Mouse (Mus musculus) forebrain, embryonic 12.5 days (tissue): ENCODE measurements around the gene Upk3b. TPM values are rescaled to one million over a fixed set of nuclear protein-coding genes. Genes with fewer than 3 reads are reported as not detected.

Experiments used
- ATAC-seq: fragments of 200-750 bp; cut with Nextera tagmentation; 2 replicates; pipeline ENCODE4 v1.8.0; 2017; ENCODE audit warnings: moderate TSS enrichment; ENCODE audit not compliant: low FRiP score
- H3K27ac ChIP-seq: fragments of 300-500 bp; sonication (generic); 2 replicates; pipeline ENCODE4 v1.5.1; 2016; ENCODE audit warnings: mild to moderate bottlenecking
- H3K27me3 ChIP-seq: fragments of 300-500 bp; sonication (generic); 2 replicates; pipeline ENCODE4 v1.6.1; 2016; ENCODE audit warnings: mild to moderate bottlenecking
- H3K36me3 ChIP-seq: fragments of 300-500 bp; sonication (generic); replicated peaks from 2 replicates; pipeline ENCODE4 v1.6.1; 2016; ENCODE audit warnings: mild to moderate bottlenecking
- H3K4me1 ChIP-seq: fragments of 300-500 bp; sonication (generic); 2 replicates; pipeline ENCODE4 v1.6.1; 2016
- H3K4me2 ChIP-seq: fragments of 300-500 bp; sonication (generic); 2 replicates; pipeline ENCODE4 v1.6.1; 2016; ENCODE audit warnings: mild to moderate bottlenecking, moderate library complexity
- H3K4me3 ChIP-seq: fragments of 300-500 bp; sonication (generic); replicated peaks from 2 replicates; pipeline ENCODE4 v1.5.1; 2016; ENCODE audit warnings: mild to moderate bottlenecking
- H3K9ac ChIP-seq: fragments of 300-500 bp; sonication (generic); 2 replicates; pipeline ENCODE4 v1.6.1; 2016; ENCODE audit warnings: mild to moderate bottlenecking
- H3K9me3 ChIP-seq: fragments of 300-500 bp; sonication (generic); 2 replicates; pipeline ENCODE4 v1.6.1; 2016
- WGBS: fragments of 180-500 bp; shearing (Covaris S2); methylation state at CpG from one replicate; pipeline ENCODE4 v1.1.7; 2016; 5-methylcytosine and 5-hydroxymethylcytosine counted together
- polyA plus RNA-seq: library from polyadenylated mRNA; unstranded; fragments of >200 nt; fragmentation: Nextera tagmentation; extraction: Ambion mirVana; gene quantifications from 2 replicates; pipeline ENCODE4 v1.2.1, GENCODE M21; 2016

Gene Upk3b
- not detected in 2 replicates for polyA plus RNA-seq

- Histone ChIP-seq H3K9me3 (no peaks in the 10 kb centered on the region), H3K9ac (no peak within 1 kb of the TSS), H3K4me2 (no peak within 1 kb of the TSS), H3K4me1 (0 out of 2 replicates have a peak, but pooled peaks cover 2% of the 10 kb centered on the region), H3K27ac (no peak within 1 kb of the TSS), H3K36me3 (no peaks in the 10 kb centered on the region), H3K4me3 (no peak within 1 kb of the TSS), H3K27me3 (no peaks in the 10 kb centered on the region)
- ATAC-seq = no peak
- 87% methylated on average over 17 of the region's 17 CpGs for WGBS
These were observed at the start of gene Upk3b for GRCm38 (mm10) chr5:136038258-136039214. TSS of gene Upk3b (plus strand) at chr5:136038496.

GRCm38 (mm10) chr5:135990601-135991000, 47.7 kb upstream of the Upk3b start:
- WGBS = 74% methylated on average over 5 of the region's 5 CpGs
- Histone ChIP-seq H3K4me3 (no peak overlapping the region), H3K36me3 (no peaks in the 10 kb centered on the region), H3K4me1 (peaks cover 4% of the 10 kb centered on the region), H3K27me3 (no peaks in the 10 kb centered on the region), H3K27ac (no peak overlapping the region), H3K9me3 (no peaks in the 10 kb centered on the region), H3K4me2 (no peak overlapping the region), H3K9ac (no peak overlapping the region)
- ATAC-seq = no peak

GRCm38 (mm10) chr5:135993381-135993965, 44.8 kb upstream of the Upk3b start:
- no peaks in the 10 kb centered on the region for H3K9me3 ChIP-seq
- H3K36me3 ChIP-seq = peaks cover 21% of the 10 kb centered on the region
- H3K27me3 ChIP-seq = no peaks in the 10 kb centered on the region
- H3K4me3 ChIP-seq = no peak overlapping the region
- H3K4me1 ChIP-seq = peaks cover 11% of the 10 kb centered on the region
- H3K9ac ChIP-seq = no peak overlapping the region
- 63% methylated on average over 5 of the region's 5 CpGs for WGBS
- no peak overlapping the region for H3K4me2 ChIP-seq
- no peak for ATAC-seq
- no peak overlapping the region for H3K27ac ChIP-seq

GRCm38 (mm10) chr5:135994335-135994724, 44.0 kb upstream of the Upk3b start:
- Histone ChIP-seq H3K36me3 (peaks cover 30% of the 10 kb centered on the region), H3K4me1 (peaks cover 11% of the 10 kb centered on the region), H3K4me2 (no peak overlapping the region), H3K27me3 (no peaks in the 10 kb centered on the region), H3K9me3 (0 out of 2 replicates have a peak, but pooled peaks cover 3% of the 10 kb centered on the region), H3K27ac (no peak overlapping the region), H3K4me3 (peak overlapping the region; percentile 71; the same call in 1 of the 2 replicates), H3K9ac (no peak overlapping the region)
- peak; percentile 21; the same call in 1 of the 2 replicates for ATAC-seq
- 59% methylated on average over 8 of the region's 8 CpGs for WGBS

- H3K4me1 ChIP-seq = peaks cover 11% of the 10 kb centered on the region
- peak within 1 kb of the TSS; percentile 82 for H3K27ac ChIP-seq
- peaks cover 36% of the 10 kb centered on the region for H3K36me3 ChIP-seq
- H3K27me3 ChIP-seq = no peaks in the 10 kb centered on the region
- 0 out of 2 replicates have a peak, but pooled peaks cover 3% of the 10 kb centered on the region for H3K9me3 ChIP-seq
- H3K4me2 ChIP-seq = peak within 1 kb of the TSS; percentile 87
- H3K9ac ChIP-seq = peak within 1 kb of the TSS; percentile 85
- peak; percentile 95 for ATAC-seq
- peak within 1 kb of the TSS; percentile 71 for H3K4me3 ChIP-seq
- 1% methylated on average over 46 of the region's 47 CpGs for WGBS
These were observed 43.3 kb upstream of the Upk3b start, which contains the start of gene Dtx2 for GRCm38 (mm10) chr5:135994725-135995687. TSS of gene Dtx2 (plus strand) at chr5:135994800.

- H3K4me2 ChIP-seq = 0 out of 2 replicates have a peak overlapping the region, but pooled peaks have one; percentile 87
- 95% methylated on average over 8 of the region's 8 CpGs for WGBS
These were observed 42.1 kb upstream of the Upk3b start for GRCm38 (mm10) chr5:135996162-135996561.

GRCm38 (mm10) chr5:136001222-136001621, 37.1 kb upstream of the Upk3b start:
- 0 out of 2 replicates have a peak, but pooled peaks cover 3% of the 10 kb centered on the region for H3K9me3 ChIP-seq
- no peak overlapping the region for H3K4me3 ChIP-seq
- H3K9ac ChIP-seq = no peak overlapping the region
- no peak overlapping the region for H3K27ac ChIP-seq
- peaks cover 52% of the 10 kb centered on the region for H3K36me3 ChIP-seq
- H3K4me1 ChIP-seq = peaks cover 11% of the 10 kb centered on the region
- 90% methylated on average over 6 of the region's 6 CpGs for WGBS
- ATAC-seq = no peak
- H3K4me2 ChIP-seq = no peak overlapping the region
- H3K27me3 ChIP-seq = no peaks in the 10 kb centered on the region

More at GRCm38 (mm10) chr5:135996162-135996561, 42.1 kb upstream of the Upk3b start:
- no peak overlapping the region for H3K4me3 ChIP-seq
- H3K27ac ChIP-seq = no peak overlapping the region
- peaks cover 39% of the 10 kb centered on the region for H3K36me3 ChIP-seq
- H3K4me1 ChIP-seq = peaks cover 11% of the 10 kb centered on the region
- peak overlapping the region; percentile 85; the same call in 1 of the 2 replicates for H3K9ac ChIP-seq
- no peaks in the 10 kb centered on the region for H3K27me3 ChIP-seq
- H3K9me3 ChIP-seq = 0 out of 2 replicates have a peak, but pooled peaks cover 3% of the 10 kb centered on the region
- ATAC-seq = no peak

- H3K9me3 ChIP-seq = 0 out of 2 replicates have a peak, but pooled peaks cover 3% of the 10 kb centered on the region
- ATAC-seq = no peak
- no peak overlapping the region for H3K9ac ChIP-seq
- no peak overlapping the region for H3K4me3 ChIP-seq
- no peaks in the 10 kb centered on the region for H3K27me3 ChIP-seq
- H3K4me2 ChIP-seq = no peak overlapping the region
- WGBS = 83% methylated on average over 2 of the region's 2 CpGs
- H3K36me3 ChIP-seq = peaks cover 42% of the 10 kb centered on the region
- peak overlapping the region; percentile 31; the same call in 1 of the 2 replicates for H3K27ac ChIP-seq
- H3K4me1 ChIP-seq = peaks cover 10% of the 10 kb centered on the region
These were observed 36.0 kb upstream of the Upk3b start for GRCm38 (mm10) chr5:136002325-136002724.

GRCm38 (mm10) chr5:136002751-136003151, 35.5 kb upstream of the Upk3b start:
- Histone ChIP-seq H3K9me3 (0 out of 2 replicates have a peak, but pooled peaks cover 3% of the 10 kb centered on the region), H3K27me3 (no peaks in the 10 kb centered on the region), H3K4me2 (no peak overlapping the region), H3K36me3 (peaks cover 38% of the 10 kb centered on the region), H3K4me1 (peaks cover 10% of the 10 kb centered on the region), H3K4me3 (no peak overlapping the region), H3K9ac (no peak overlapping the region), H3K27ac (peak overlapping the region; percentile 31; the same call in 1 of the 2 replicates)
- WGBS = 37% methylated on average over 3 of the region's 3 CpGs
- no peak for ATAC-seq

- Histone ChIP-seq H3K4me2 (no peak overlapping the region), H3K27ac (no peak overlapping the region), H3K9ac (no peak overlapping the region), H3K4me1 (peaks cover 10% of the 10 kb centered on the region), H3K9me3 (no peaks in the 10 kb centered on the region), H3K4me3 (no peak overlapping the region), H3K27me3 (no peaks in the 10 kb centered on the region), H3K36me3 (peaks cover 20% of the 10 kb centered on the region)
- WGBS = 86% methylated on average over 4 of the region's 4 CpGs
- no peak for ATAC-seq
These were observed 33.8 kb upstream of the Upk3b start for GRCm38 (mm10) chr5:136004537-136004936.

- 90% methylated on average over 7 of the region's 7 CpGs for WGBS
- no peak for ATAC-seq
- Histone ChIP-seq H3K4me2 (no peak overlapping the region), H3K9ac (no peak overlapping the region), H3K4me1 (peaks cover 4% of the 10 kb centered on the region), H3K36me3 (peaks cover 29% of the 10 kb centered on the region), H3K4me3 (no peak overlapping the region), H3K9me3 (no peaks in the 10 kb centered on the region), H3K27ac (no peak overlapping the region; the same call in 1 of the 2 replicates), H3K27me3 (no peaks in the 10 kb centered on the region)
These were observed 30.6 kb upstream of the Upk3b start for GRCm38 (mm10) chr5:136007745-136008144.
